Comparison of ENCODE assay signal across 9 mouse cellular contexts in genomic region chr1:138243947-138244346, GRCm38 (mm10). TPM values are rescaled to one million over a fixed set of nuclear protein-coding genes. Genes with fewer than 3 reads are reported as not detected.
DNase-seq lines count a peak whose midpoint lies in the region; ATAC-seq and TF ChIP-seq lines count a peak whose summit lies in the region.
"Had no signal": no experiment of that assay in that cellular context is flagged by ENCODE, and none has a peak within 500 bp of the region (broad histone marks: within the 10 kb centered on the region; RNA-seq: fewer than 3 reads in every experiment).

No protein-coding gene starts in this region.

- peak; percentile 33; the same call in 1 of the 2 replicates for ATAC-seq in kidney, embryonic 15.5 days (replicated peaks; ENCODE audit: low FRiP score)

- H3K4me3 ChIP-seq in kidney, embryonic 15.5 days (replicated peaks), result no peak overlapping the region
- peak overlapping the region; percentile 46 for H3K4me3 ChIP-seq in bone marrow, adult 2 months (replicated peaks; ENCODE audit: control insufficient read depth, low read depth, low read length)
- H3K4me3 ChIP-seq: liver, embryonic 13.5 days had no signal

- TF ChIP-seq CTCF in bone marrow, adult 2 months (IDR thresholded peaks at IDR 0.05; ENCODE audit: control insufficient read depth, insufficient read depth, low read length), result no peak

- H3K4me2 ChIP-seq in kidney, embryonic 15.5 days, result no peak overlapping the region
- H3K4me2 ChIP-seq: liver, embryonic 13.5 days had no signal

- H3K4me1 ChIP-seq in kidney, embryonic 15.5 days, result peaks cover 6% of the 10 kb centered on the region
- H3K4me1 ChIP-seq in bone marrow, adult 2 months (ENCODE audit: control insufficient read depth, insufficient read depth, low read length), result peaks cover 2% of the 10 kb centered on the region
- H3K4me1 ChIP-seq: liver, embryonic 13.5 days had no signal

- no peaks in the 10 kb centered on the region for H3K9me3 ChIP-seq in kidney, embryonic 15.5 days (replicated peaks)
- H3K9me3 ChIP-seq: liver, embryonic 13.5 days had no signal

- no peaks in the 10 kb centered on the region for H3K27me3 ChIP-seq in kidney, embryonic 15.5 days
- H3K27me3 ChIP-seq: liver, embryonic 13.5 days had no signal

- no peak overlapping the region for H3K9ac ChIP-seq in kidney, embryonic 15.5 days
- H3K9ac ChIP-seq: liver, embryonic 13.5 days had no signal

- H3K36me3 ChIP-seq in kidney, embryonic 15.5 days, result no peaks in the 10 kb centered on the region
- H3K36me3 ChIP-seq: liver, embryonic 13.5 days had no signal

- 36% methylated on average over 5 of the region's 5 CpGs for WGBS in kidney, embryonic 15.5 days
- WGBS in bone marrow, adult 2 months, result 24% methylated on average over 5 of the region's 5 CpGs

- DNase-seq in kidney, adult 18-20 months, result no peak
- DNase-seq in heart, adult 9 months (ENCODE audit: low spot score in 2 of 2), result peak; percentile 24
- peak; percentile 9 for DNase-seq in lung, postnatal 14 days
- DNase-seq in ovary, postnatal 36 days (ENCODE audit: low spot score), result no peak
- no peak for DNase-seq in cerebellum, adult 9-11 months
- DNase-seq: liver, embryonic 13.5 days had no signal

- peak overlapping the region; percentile 7; the same call in 1 of the 2 replicates for H3K27ac ChIP-seq in kidney, embryonic 15.5 days
- peak overlapping the region; percentile 28; the same call in 1 of the 2 replicates for H3K27ac ChIP-seq in bone marrow, adult 2 months (ENCODE audit: control insufficient read depth, insufficient read depth, low read depth, low read length, poor library complexity)
- H3K27ac ChIP-seq: liver, embryonic 13.5 days had no signal

- no peak for TF ChIP-seq POLR2A in bone marrow, adult 2 months (IDR thresholded peaks at IDR 0.05; ENCODE audit: borderline replicate concordance, control insufficient read depth, low read depth, low read length)

RNA-seq across cellular contexts. Expression of gene Atp6v1g3, which starts 29.6 kb away (rescaled TPM):
- 2.6 and 3.1 TPM in 2 replicates for polyA plus RNA-seq in kidney, embryonic 15.5 days (2015; fragmentation: Nextera tagmentation; extraction: Ambion mirVana)
- not detected in 2 replicates for polyA plus RNA-seq in bone marrow, adult 2 months (2011; ENCODE audit: insufficient read depth, insufficient read length, low replicate concordance, missing spikeins)
- polyA plus RNA-seq: liver, embryonic 13.5 days; small intestine, adult 2 months had no signal

Comparison
In these comparisons a context has a peak if more than half of its experiments do, and no peak if none do; other contexts are left out.
1. DNase-seq: peak in heart, adult 9 months (2 of 2) and lung, postnatal 14 days (single experiment); none in kidney, adult 18-20 months (single experiment), ovary, postnatal 36 days (single experiment) and cerebellum, adult 9-11 months (single experiment).